Mouse (Mus musculus) embryonic stem cell, embryonic (primary cell): ENCODE results near the gene Zfp809.

ENCODE experiments used
- CTCF ChIA-PET, 4 experiments: fragments of 300-600 bp in 2 of 4; fragments of 350-600 bp in 2 of 4; sonication (Branson Sonifier 250); formaldehyde crosslinking; loops; one replicate each; lab custom pipeline; 2022; ENCODE audit warnings: inconsistent platforms in 2 of 4; lab: Charles Lee
- POLR2A ChIA-PET, 4 experiments: fragments of 300-600 bp in 2 of 4; fragments of 350-600 bp in 2 of 4; sonication (Branson Sonifier 250); formaldehyde crosslinking; loops; one replicate each; lab custom pipeline; 2022; ENCODE audit warnings: antibody characterized with exemption in 4 of 4, inconsistent platforms in 1 of 4; lab: Charles Lee

Gene Zfp809

DNA sequence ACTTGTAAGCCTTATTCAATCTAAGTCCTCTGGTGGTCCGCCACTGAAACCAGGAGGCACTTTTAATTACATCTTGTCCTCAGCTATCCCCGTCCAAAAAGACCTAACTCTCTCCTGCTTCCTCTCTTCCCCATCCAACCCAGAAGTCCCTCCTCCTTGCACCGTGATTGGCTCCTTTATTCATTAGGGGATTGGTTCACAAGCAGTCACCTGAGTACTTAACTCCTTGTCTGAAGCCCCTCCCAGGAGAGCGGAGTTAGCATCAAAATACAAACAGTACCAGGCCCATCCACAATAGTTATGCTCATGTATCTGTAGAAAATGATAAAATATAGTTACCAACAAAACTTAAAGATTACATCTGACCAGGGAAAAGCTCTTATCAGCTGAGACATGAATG is 14.5 kb downstream of the Zfp809 start:
- CTCF ChIA-PET, result no interaction called here
- POLR2A ChIA-PET, result interaction anchor here (0.6 to 2.6 kb wide), 26 partner anchors 8 to 1362 kb away, joined by 3 to 14 read pairs (median 4); partner anchors contain the start of genes Zfp599 (in 2 of the 4), Anln (in 1 of the 4) and Zfp809 (in 1 of the 4)

DNA sequence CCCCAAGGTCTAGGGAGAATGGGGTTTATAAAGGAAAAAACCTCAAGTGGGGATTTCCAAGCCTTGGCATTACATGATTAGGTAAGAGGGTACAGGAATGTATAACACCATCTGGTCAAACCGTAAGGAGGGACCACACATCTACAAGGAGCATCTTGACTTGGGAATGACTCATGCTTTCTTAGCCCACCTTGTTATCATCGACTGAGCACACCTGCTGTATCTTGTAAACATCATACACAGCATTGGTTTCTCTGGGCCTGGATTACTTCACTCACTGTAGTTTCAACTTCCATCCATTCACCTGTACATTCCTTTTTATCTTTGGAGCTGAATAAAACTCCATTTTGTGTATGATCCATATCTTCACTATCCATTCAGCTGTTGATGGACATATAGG is 18.7 kb downstream of the Zfp809 start:
- ChIA-PET POLR2A (interaction anchor here in 3 of 4 experiments (0.9 to 3.3 kb wide), 12 partner anchors 9 to 108 kb away, joined by 3 to 17 read pairs (median 4); partner anchors contain the start of gene Zfp599 (in 3 of the 3)), CTCF (interaction anchor here in 1 of 4 experiments (0.6 kb wide), 1 partner anchor 15 kb away, joined by 5 read pairs; the partner anchor contains the start of gene Zfp599)

DNA sequence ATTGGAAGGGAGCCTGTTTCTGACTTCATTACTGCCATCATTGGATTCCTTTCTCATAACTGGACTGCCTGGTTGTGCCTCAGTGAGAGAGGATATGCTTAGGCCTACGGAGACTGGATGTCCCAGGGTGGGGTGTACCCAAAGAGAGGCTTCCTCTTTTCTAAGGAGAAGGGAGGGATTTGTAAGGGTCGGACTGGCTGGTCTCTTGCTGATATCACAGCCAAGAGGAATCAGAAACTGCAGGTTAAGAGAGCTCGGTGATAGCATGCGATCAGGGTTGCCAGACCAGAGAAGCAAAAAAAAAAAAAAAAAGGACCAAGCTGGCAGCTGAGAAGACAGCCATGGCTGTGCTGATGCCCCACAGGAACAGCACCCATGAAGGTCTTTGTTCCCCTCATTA is 31.1 kb downstream of the Zfp809 start:
- CTCF ChIA-PET, result no interaction called here

DNA sequence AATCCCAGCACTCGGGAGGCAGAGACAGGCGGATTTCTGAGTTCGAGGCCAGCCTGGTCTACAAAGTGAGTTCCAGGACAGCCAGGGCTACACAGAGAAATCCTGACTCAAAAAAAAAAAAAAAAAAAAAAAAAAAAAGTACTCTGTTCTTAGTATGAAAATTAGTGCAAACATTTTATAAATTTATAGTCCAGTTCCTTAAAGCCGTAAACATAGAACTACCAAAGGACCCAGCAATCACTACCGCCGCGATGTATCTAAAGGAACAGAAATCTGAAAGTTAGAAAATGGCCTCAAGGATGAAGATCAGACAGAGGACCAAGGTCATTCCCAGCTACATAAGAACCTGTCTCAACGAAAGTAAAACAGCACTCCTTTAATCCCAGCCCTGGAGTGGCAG is 33.3 kb downstream of the Zfp809 start:
- POLR2A ChIA-PET, result interaction anchor here in 3 of 4 experiments (0.6 to 2.7 kb wide), 31 partner anchors 9 to 691 kb away, joined by 3 to 18 read pairs (median 8); partner anchors contain the start of genes Anln (in 2 of the 3), Cnn1 (in 1 of the 3), Pigyl (in 1 of the 3) and Rab3d (in 1 of the 3)
- CTCF ChIA-PET, result interaction anchor here in 2 of 4 experiments (0.5 to 1.8 kb wide), 2 partner anchors 28 to 409 kb away, joined by 4 read pairs; no protein-coding TSS in a partner anchor

More for the DNA sequence above, 31.1 kb downstream of the Zfp809 start:
- POLR2A ChIA-PET, result interaction anchor here in 2 of 4 experiments (1.1 to 1.7 kb wide), 4 partner anchors 25 to 115 kb away, joined by 3 to 4 read pairs (median 4); no protein-coding TSS in a partner anchor

DNA sequence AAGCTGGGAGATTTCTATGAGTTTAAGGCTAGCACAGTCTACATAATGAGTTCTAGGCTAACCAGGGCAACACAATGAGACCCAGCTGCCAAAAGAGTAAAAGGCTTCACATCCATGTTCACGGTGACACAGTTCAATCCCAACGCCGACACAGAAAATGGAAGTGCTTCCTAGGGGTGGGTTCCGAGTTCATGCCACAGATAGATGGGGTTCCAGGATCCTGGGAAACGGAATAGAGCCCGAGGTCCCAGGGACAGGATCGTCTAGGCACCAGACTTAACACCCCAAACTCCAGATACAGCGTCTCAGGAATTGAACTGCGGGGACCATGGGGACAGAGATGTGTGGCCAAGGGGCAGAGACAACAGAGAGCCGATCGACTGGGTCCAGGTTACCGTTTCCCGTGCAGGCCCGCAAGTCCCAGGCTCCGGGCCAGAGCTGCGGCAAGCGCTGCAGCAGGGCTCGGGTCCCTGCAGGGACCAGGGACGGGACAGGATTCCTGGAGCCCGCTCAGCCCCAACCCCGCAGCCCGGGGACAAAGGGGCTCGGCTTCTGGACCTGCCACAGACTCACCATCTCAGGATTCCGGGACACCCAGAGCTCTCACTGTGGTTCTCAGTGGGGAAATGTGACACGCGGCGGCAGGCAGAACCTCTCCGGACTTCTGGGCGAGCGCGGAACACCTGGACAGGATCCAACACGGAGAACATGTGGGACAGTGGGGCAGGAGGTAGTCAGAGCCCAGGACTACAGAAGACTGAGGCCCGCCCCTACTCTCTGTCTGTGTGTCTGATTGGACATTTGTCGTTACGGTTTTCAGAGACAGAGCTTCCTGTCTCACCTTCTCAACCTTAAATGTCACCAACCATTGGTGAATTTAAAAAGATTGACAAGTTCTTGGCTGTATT is 33.9 kb downstream of the Zfp809 start, which contains the start of gene Zfp599:
Gene Zfp599 (minus strand): TSS at position 712 of the 908 bp plus-strand sequence.
- ChIA-PET CTCF (interaction anchor here in 3 of 4 experiments (0.7 to 1.8 kb wide), 7 partner anchors 15 to 149 kb away, joined by 3 to 6 read pairs (median 4); no protein-coding TSS in a partner anchor), POLR2A (interaction anchor here in 3 of 4 experiments (0.6 to 2.7 kb wide), 100 partner anchors 8 to 1617 kb away, joined by 3 to 22 read pairs (median 4); partner anchors contain the start of genes 9530077C05Rik (in 3 of the 3), Anln (in 3 of the 3), Pigyl (in 2 of the 3) and Zfp872 (in 2 of the 3))

DNA sequence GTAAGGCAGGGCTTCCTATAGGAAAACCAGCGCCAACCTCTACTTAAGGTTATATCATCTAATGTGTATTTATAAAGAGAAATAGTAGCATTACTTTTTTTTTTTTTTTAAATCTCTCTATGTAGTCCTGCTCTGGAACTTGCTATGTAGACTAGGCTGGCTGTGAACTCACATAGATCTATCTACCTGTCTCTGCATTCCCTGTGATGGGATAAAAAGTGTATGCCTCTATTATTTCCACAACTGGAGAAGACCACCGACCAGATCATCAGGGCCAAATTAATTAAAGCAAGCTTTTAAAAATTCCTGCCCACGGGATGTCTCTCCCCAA is 34.5 kb downstream of the Zfp809 start:
- POLR2A ChIA-PET, result interaction anchor here in 3 of 4 experiments (0.6 to 2.7 kb wide), 94 partner anchors 8 to 1618 kb away, joined by 3 to 22 read pairs (median 4); partner anchors contain the start of genes 9530077C05Rik (in 3 of the 3), Anln (in 3 of the 3), Pigyl (in 2 of the 3) and Zfp872 (in 2 of the 3)
- CTCF ChIA-PET, result interaction anchor here in 3 of 4 experiments (0.7 to 1.8 kb wide), 7 partner anchors 16 to 149 kb away, joined by 3 to 6 read pairs (median 4); no protein-coding TSS in a partner anchor

DNA sequence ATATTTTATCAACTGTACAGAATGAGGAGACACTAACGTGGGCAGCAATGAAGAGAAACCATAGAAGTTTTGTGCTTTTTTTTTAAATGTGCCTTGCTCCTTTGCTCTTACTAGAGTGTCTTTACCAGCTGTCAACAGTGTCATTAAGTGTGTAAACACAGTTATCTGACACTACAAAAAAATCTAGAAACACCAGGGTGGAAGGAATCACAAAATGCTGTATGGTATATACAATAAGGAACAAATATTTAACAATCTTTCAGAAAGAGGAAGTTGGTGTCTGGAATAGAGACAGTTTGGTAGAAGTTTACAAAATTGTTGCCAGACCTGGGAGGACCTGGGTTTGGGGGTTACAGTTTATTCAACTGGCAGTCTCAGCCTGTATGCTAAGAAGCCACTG is 36.1 kb downstream of the Zfp809 start:
- CTCF ChIA-PET, result no interaction called here
- POLR2A ChIA-PET, result interaction anchor here in 1 of 4 experiments (1.8 kb wide), 1 partner anchor 61 kb away, joined by 11 read pairs; no protein-coding TSS in a partner anchor

DNA sequence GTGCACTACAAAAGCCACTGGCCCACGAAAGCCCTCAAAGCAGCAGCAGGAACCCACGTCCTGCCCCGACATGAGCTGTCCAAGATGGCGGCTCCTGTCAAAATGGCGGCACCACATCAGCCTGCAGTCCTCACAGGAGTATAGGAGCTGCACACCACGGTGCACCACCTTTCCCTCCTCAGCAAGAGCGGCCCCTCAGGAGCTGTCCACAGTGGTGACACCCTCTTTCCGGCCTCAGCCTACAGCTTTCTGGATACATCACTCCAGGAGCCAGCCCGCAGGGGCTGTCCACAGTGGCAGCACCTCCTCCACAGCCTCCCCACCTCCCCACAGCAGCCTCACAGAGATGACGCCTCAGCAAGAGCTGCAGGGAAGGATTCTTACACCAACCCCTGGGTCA is 37.1 kb downstream of the Zfp809 start:
- ChIA-PET CTCF (interaction anchor here in 1 of 4 experiments (1.3 kb wide), 1 partner anchor 146 kb away, joined by 3 read pairs; no protein-coding TSS in a partner anchor), POLR2A (interaction anchor here in 3 of 4 experiments (0.6 to 1.8 kb wide), 22 partner anchors 9 to 208 kb away, joined by 3 to 11 read pairs (median 3); partner anchors contain the start of genes Zfp809 (in 2 of the 3), Anln (in 1 of the 3), Pigyl (in 1 of the 3) and Zfp810 (in 1 of the 3))

DNA sequence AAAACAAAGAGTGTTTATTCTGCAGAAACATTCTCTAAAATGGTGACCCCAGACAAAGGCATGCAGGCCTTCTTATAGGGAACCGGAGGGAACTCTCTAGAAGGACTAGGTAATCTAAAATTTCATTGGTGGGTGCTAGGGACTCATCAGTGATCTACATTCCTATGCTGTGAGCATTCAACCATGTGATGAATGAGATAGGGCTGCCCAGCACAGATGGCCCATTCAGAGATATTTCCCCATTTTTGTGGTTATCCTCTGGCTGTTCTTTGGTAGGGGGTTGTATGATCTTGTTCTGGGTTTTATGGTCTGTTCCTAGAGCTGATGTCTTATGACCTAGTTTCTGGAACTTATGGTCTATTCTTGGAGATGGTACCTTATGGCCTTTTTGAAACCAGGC is 43.4 kb downstream of the Zfp809 start:
- POLR2A ChIA-PET, result interaction anchor here in 1 of 4 experiments (1.2 to 3.4 kb wide), 2 partner anchors 10 to 53 kb away, joined by 3 to 16 read pairs; partner anchors contain the start of gene Zfp599
- CTCF ChIA-PET, result interaction anchor here in 1 of 4 experiments (1.2 kb wide), 1 partner anchor 38 kb away, joined by 3 read pairs; no protein-coding TSS in a partner anchor

DNA sequence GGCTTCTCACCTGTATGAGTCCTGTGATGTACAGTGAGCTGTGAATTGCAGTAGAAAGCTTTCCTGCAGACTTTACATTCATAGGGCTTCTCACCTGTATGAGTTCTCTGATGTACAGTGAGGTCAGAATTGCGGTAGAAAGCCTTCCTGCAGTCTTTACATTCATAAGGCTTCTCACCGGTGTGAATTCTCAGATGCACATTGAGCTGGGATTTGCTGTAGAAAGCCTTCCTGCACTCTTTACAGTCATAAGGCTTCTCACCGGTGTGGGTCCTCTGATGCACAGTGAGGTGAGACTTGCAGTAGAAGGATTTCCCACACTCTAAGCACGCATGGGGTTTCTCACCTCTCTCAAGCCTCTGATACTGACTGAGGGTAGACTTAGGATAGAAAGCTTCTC is 53.2 kb downstream of the Zfp809 start:
- POLR2A ChIA-PET, result interaction anchor here in 3 of 4 experiments (1.0 to 3.1 kb wide), 11 partner anchors 9 to 181 kb away, joined by 3 to 13 read pairs (median 3); partner anchors contain the start of genes Zfp599 (in 3 of the 3) and Anln (in 1 of the 3)

More for the DNA sequence above, 53.2 kb downstream of the Zfp809 start:
- CTCF ChIA-PET, result interaction anchor here in 1 of 4 experiments (0.5 kb wide), 1 partner anchor 129 kb away, joined by 3 read pairs; no protein-coding TSS in a partner anchor
